Mouse (Mus musculus): ENCODE measurements at regions not wholly inside any gene's neighbourhood (a gene's known extent, or its start where the extent isn't known, plus 50 kb on each side); places are given as distances from the start of the nearest gene placed in this dataset.

- TF ChIP-seq CTCF (IDR thresholded peaks at IDR 0.05) = no peak
- intact Hi-C loops (cut with DNase I) = no loop called here
- DNase-seq = no peak
- no peak overlapping the region for H3K27ac ChIP-seq
- no peak overlapping the region for H3K4me3 ChIP-seq
Observed at GRCm38 (mm10) chr17:10065131-10065530, 254.5 kb downstream of the Qk start.

- TF ChIP-seq CTCF (IDR thresholded peaks at IDR 0.05) = no peak
- no peak overlapping the region for H3K4me3 ChIP-seq
- intact Hi-C loops (cut with DNase I) = no loop called here
- H3K27ac ChIP-seq = peak overlapping the region; percentile 56
- no peak for DNase-seq
Observed at GRCm38 (mm10) chr17:10062546-10063100, 257.0 kb downstream of the Qk start.

- intact Hi-C loops (cut with DNase I) = loop anchor here (5.0 kb wide), 1 partner anchor 100 kb away; no protein-coding TSS in a partner anchor
- TF ChIP-seq CTCF (IDR thresholded peaks at IDR 0.05) = no peak
- Histone ChIP-seq H3K4me3 (no peak overlapping the region), H3K27ac (no peak overlapping the region)
- DNase-seq = no peak
Observed at GRCm38 (mm10) chr17:10057736-10058135, 261.9 kb downstream of the Qk start.

- no peak overlapping the region for H3K4me3 ChIP-seq
- intact Hi-C loops (cut with DNase I) = loop anchor here (5.0 kb wide), 1 partner anchor 101 kb away; no protein-coding TSS in a partner anchor
- no peak for DNase-seq
- H3K27ac ChIP-seq = no peak overlapping the region
- TF ChIP-seq CTCF (IDR thresholded peaks at IDR 0.05) = no peak
Observed at GRCm38 (mm10) chr17:10056096-10056495, 263.6 kb downstream of the Qk start.

- TF ChIP-seq CTCF (IDR thresholded peaks at IDR 0.05) = no peak
- Histone ChIP-seq H3K27ac (no peak overlapping the region), H3K4me3 (no peak overlapping the region)
- DNase-seq = peak; percentile 50
- intact Hi-C loops (cut with DNase I) = no loop called here
Observed at GRCm38 (mm10) chr17:10054375-10054774, 265.3 kb downstream of the Qk start.

GRCm38 (mm10) chr17:10044336-10044735 is 275.3 kb downstream of the Qk start:
- intact Hi-C loops (cut with DNase I) = no loop called here
- TF ChIP-seq CTCF (IDR thresholded peaks at IDR 0.05) = no peak
- DNase-seq = no peak
- Histone ChIP-seq H3K27ac (no peak overlapping the region), H3K4me3 (no peak overlapping the region)

GRCm38 (mm10) chr17:10042042-10042652 is 277.5 kb downstream of the Qk start:
- H3K4me3 ChIP-seq = no peak overlapping the region
- DNase-seq = no peak
- intact Hi-C loops (cut with DNase I) = no loop called here
- peak overlapping the region; percentile 3; the same call in 1 of the 2 replicates for H3K27ac ChIP-seq
- TF ChIP-seq CTCF (IDR thresholded peaks at IDR 0.05) = no peak

- no peak for TF ChIP-seq CTCF (IDR thresholded peaks at IDR 0.05)
- peak overlapping the region; percentile 74 for H3K27ac ChIP-seq
- DNase-seq = no peak
- H3K4me3 ChIP-seq = no peak overlapping the region
- intact Hi-C loops (cut with DNase I) = no loop called here
Observed at GRCm38 (mm10) chr17:10040951-10041359, 278.7 kb downstream of the Qk start.

- TF ChIP-seq CTCF (IDR thresholded peaks at IDR 0.05) = no peak
- intact Hi-C loops (cut with DNase I) = no loop called here
Observed at GRCm38 (mm10) chr17:10040375-10040774, 279.3 kb downstream of the Qk start.

GRCm38 (mm10) chr17:10037799-10038445 is 281.7 kb downstream of the Qk start:
- peak overlapping the region; percentile 11; the same call in 1 of the 2 replicates for H3K4me3 ChIP-seq
- peak overlapping the region; percentile 79 for H3K27ac ChIP-seq
- DNase-seq = peak; percentile 32
- intact Hi-C loops (cut with DNase I) = loop anchor here (2.0 to 10.0 kb wide), 2 partner anchors 273 to 279 kb away; no protein-coding TSS in a partner anchor
- TF ChIP-seq CTCF (IDR thresholded peaks at IDR 0.05) = no peak

More at GRCm38 (mm10) chr17:10040375-10040774, 279.3 kb downstream of the Qk start:
- Histone ChIP-seq H3K4me3 (no peak overlapping the region), H3K27ac (peak overlapping the region; percentile 74)
- DNase-seq = no peak

- Histone ChIP-seq H3K27ac (no peak overlapping the region), H3K4me3 (no peak overlapping the region)
- TF ChIP-seq CTCF (IDR thresholded peaks at IDR 0.05) = no peak
- intact Hi-C loops (cut with DNase I) = loop anchor here (10.0 kb wide), 1 partner anchor 269 kb away; no protein-coding TSS in a partner anchor
- no peak for DNase-seq
Observed at GRCm38 (mm10) chr17:10033510-10033909, 286.1 kb downstream of the Qk start.

GRCm38 (mm10) chr17:10031033-10031432 is 288.6 kb downstream of the Qk start:
- no peak for DNase-seq
- Histone ChIP-seq H3K27ac (peak overlapping the region; percentile 5; the same call in 1 of the 2 replicates), H3K4me3 (no peak overlapping the region)
- intact Hi-C loops (cut with DNase I) = loop anchor here (10.0 kb wide), 1 partner anchor 266 kb away; no protein-coding TSS in a partner anchor
- TF ChIP-seq CTCF (IDR thresholded peaks at IDR 0.05) = no peak

- Histone ChIP-seq H3K4me3 (no peak overlapping the region), H3K27ac (no peak overlapping the region)
- no peak for DNase-seq
- intact Hi-C loops (cut with DNase I) = no loop called here
- TF ChIP-seq CTCF (IDR thresholded peaks at IDR 0.05) = no peak
Observed at GRCm38 (mm10) chr17:10026770-10027169, 292.9 kb downstream of the Qk start.

All from gastrocnemius, adult 2 months (tissue).